Mouse (Mus musculus): ENCODE measurements around the gene Cpne6. TPM values are rescaled to one million over a fixed set of nuclear protein-coding genes. Genes with fewer than 3 reads are reported as not detected.
A peak's percentile ranks its signal among the peaks of the same experiment; 100 is the strongest.

Cpne6 gene
- polyA plus RNA-seq, 1 experiment = not detected

GRCm38 (mm10) chr14:55559799-55560201, 49.6 kb downstream of the Cpne6 start, which contains the start of gene Dcaf11:
Gene Dcaf11 (plus strand): TSS chr14:55560006.
- H3K36me3 ChIP-seq (ENCODE audit: control insufficient read depth, insufficient read depth, low read length, poor library complexity, severe bottlenecking) = no peaks in the 10 kb centered on the region
- H3K27ac ChIP-seq (ENCODE audit: insufficient read depth, low read length) = peak within 1 kb of the TSS; percentile 86
- H3K27me3 ChIP-seq (ENCODE audit: control insufficient read depth, insufficient read depth, low read length, poor library complexity, severe bottlenecking) = no peaks in the 10 kb centered on the region
- no peak for TF ChIP-seq CTCF (IDR thresholded peaks at IDR 0.05; ENCODE audit: low read depth, low read length)
- 0 out of 2 replicates have a peak, but pooled peaks have one; percentile 67 for TF ChIP-seq EP300 (IDR thresholded peaks at IDR 0.05; ENCODE audit: insufficient read depth, low read depth, low read length)
- peak within 1 kb of the TSS; percentile 79 for H3K4me3 ChIP-seq (ENCODE audit: low read depth, low read length)
- H3K9me3 ChIP-seq (replicated peaks; ENCODE audit: control insufficient read depth, insufficient read depth, low read length, poor library complexity, severe bottlenecking) = no peaks in the 10 kb centered on the region
- peak within 1 kb of the TSS; percentile 38 for H3K9ac ChIP-seq (ENCODE audit: low read depth, poor library complexity, severe bottlenecking)
- no peaks in the 10 kb centered on the region for H3K4me1 ChIP-seq (ENCODE audit: control insufficient read depth, insufficient read depth, low read length)

GRCm38 (mm10) chr14:55560202-55561073, 50.2 kb downstream of the Cpne6 start, which contains the start of gene A730061H03Rik:
Gene A730061H03Rik (minus strand): TSS chr14:55560406.
- Histone ChIP-seq H3K36me3 (ENCODE audit: control insufficient read depth, insufficient read depth, low read length, poor library complexity, severe bottlenecking) (peaks cover 3% of the 10 kb centered on the region; the same call in 1 of the 2 replicates), H3K9me3 (replicated peaks; ENCODE audit: control insufficient read depth, insufficient read depth, low read length, poor library complexity, severe bottlenecking) (no peaks in the 10 kb centered on the region), H3K4me3 (ENCODE audit: low read depth, low read length) (peak within 1 kb of the TSS; percentile 79), H3K4me1 (ENCODE audit: control insufficient read depth, insufficient read depth, low read length) (no peaks in the 10 kb centered on the region), H3K9ac (ENCODE audit: low read depth, poor library complexity, severe bottlenecking) (peak within 1 kb of the TSS; percentile 38), H3K27ac (ENCODE audit: insufficient read depth, low read length) (peak within 1 kb of the TSS; percentile 86), H3K27me3 (ENCODE audit: control insufficient read depth, insufficient read depth, low read length, poor library complexity, severe bottlenecking) (no peaks in the 10 kb centered on the region)
- no peak for TF ChIP-seq CTCF (IDR thresholded peaks at IDR 0.05; ENCODE audit: low read depth, low read length)
- peak; percentile 30 for TF ChIP-seq POLR2A (IDR thresholded peaks at IDR 0.05; ENCODE audit: insufficient read depth, low read length)
- TF ChIP-seq EP300 (IDR thresholded peaks at IDR 0.05; ENCODE audit: insufficient read depth, low read depth, low read length) = no peak

- Histone ChIP-seq H3K9ac (ENCODE audit: low read depth, poor library complexity, severe bottlenecking) (no peak overlapping the region), H3K36me3 (ENCODE audit: control insufficient read depth, insufficient read depth, low read length, poor library complexity, severe bottlenecking) (peaks cover 3% of the 10 kb centered on the region; the same call in 1 of the 2 replicates), H3K4me1 (ENCODE audit: control insufficient read depth, insufficient read depth, low read length) (no peaks in the 10 kb centered on the region), H3K4me3 (ENCODE audit: low read depth, low read length) (no peak overlapping the region), H3K27me3 (ENCODE audit: control insufficient read depth, insufficient read depth, low read length, poor library complexity, severe bottlenecking) (no peaks in the 10 kb centered on the region), H3K9me3 (replicated peaks; ENCODE audit: control insufficient read depth, insufficient read depth, low read length, poor library complexity, severe bottlenecking) (no peaks in the 10 kb centered on the region), H3K27ac (ENCODE audit: insufficient read depth, low read length) (no peak overlapping the region)
- TF ChIP-seq CTCF (IDR thresholded peaks at IDR 0.05; ENCODE audit: low read depth, low read length) (no peak), EP300 (IDR thresholded peaks at IDR 0.05; ENCODE audit: insufficient read depth, low read depth, low read length) (no peak)
These were observed 51.6 kb downstream of the Cpne6 start for GRCm38 (mm10) chr14:55561860-55562259.

GRCm38 (mm10) chr14:55563249-55563648, 53.0 kb downstream of the Cpne6 start:
- H3K27me3 ChIP-seq (ENCODE audit: control insufficient read depth, insufficient read depth, low read length, poor library complexity, severe bottlenecking) = no peaks in the 10 kb centered on the region
- H3K9ac ChIP-seq (ENCODE audit: low read depth, poor library complexity, severe bottlenecking) = no peak overlapping the region
- TF ChIP-seq CTCF (IDR thresholded peaks at IDR 0.05; ENCODE audit: low read depth, low read length) = no peak
- TF ChIP-seq POLR2A (IDR thresholded peaks at IDR 0.05; ENCODE audit: insufficient read depth, low read length) = no peak
- no peak for TF ChIP-seq EP300 (IDR thresholded peaks at IDR 0.05; ENCODE audit: insufficient read depth, low read depth, low read length)
- H3K4me3 ChIP-seq (ENCODE audit: low read depth, low read length) = no peak overlapping the region
- H3K36me3 ChIP-seq (ENCODE audit: control insufficient read depth, insufficient read depth, low read length, poor library complexity, severe bottlenecking) = peaks cover 3% of the 10 kb centered on the region; the same call in 1 of the 2 replicates
- no peak overlapping the region for H3K27ac ChIP-seq (ENCODE audit: insufficient read depth, low read length)
- H3K4me1 ChIP-seq (ENCODE audit: control insufficient read depth, insufficient read depth, low read length) = no peaks in the 10 kb centered on the region
- no peaks in the 10 kb centered on the region for H3K9me3 ChIP-seq (replicated peaks; ENCODE audit: control insufficient read depth, insufficient read depth, low read length, poor library complexity, severe bottlenecking)

- Histone ChIP-seq H3K4me1 (ENCODE audit: control insufficient read depth, insufficient read depth, low read length) (no peaks in the 10 kb centered on the region), H3K36me3 (ENCODE audit: control insufficient read depth, insufficient read depth, low read length, poor library complexity, severe bottlenecking) (peaks cover 6% of the 10 kb centered on the region; the same call in 1 of the 2 replicates), H3K9ac (ENCODE audit: low read depth, poor library complexity, severe bottlenecking) (no peak overlapping the region), H3K27me3 (ENCODE audit: control insufficient read depth, insufficient read depth, low read length, poor library complexity, severe bottlenecking) (no peaks in the 10 kb centered on the region), H3K27ac (ENCODE audit: insufficient read depth, low read length) (no peak overlapping the region), H3K9me3 (replicated peaks; ENCODE audit: control insufficient read depth, insufficient read depth, low read length, poor library complexity, severe bottlenecking) (no peaks in the 10 kb centered on the region), H3K4me3 (ENCODE audit: low read depth, low read length) (no peak overlapping the region)
- TF ChIP-seq POLR2A (IDR thresholded peaks at IDR 0.05; ENCODE audit: insufficient read depth, low read length) = no peak
- no peak for TF ChIP-seq CTCF (IDR thresholded peaks at IDR 0.05; ENCODE audit: low read depth, low read length)
- no peak for TF ChIP-seq EP300 (IDR thresholded peaks at IDR 0.05; ENCODE audit: insufficient read depth, low read depth, low read length)
These were observed 55.5 kb downstream of the Cpne6 start for GRCm38 (mm10) chr14:55565748-55566147.

Other genes with a start within 250 kb of the Cpne6 start
- gene Dhrs4, start 31.7 kb upstream of the Cpne6 start, polyA plus RNA-seq (2011; ENCODE audit: insufficient read depth, insufficient read length, low read depth, missing spikeins) = 24.8 and 29.6 TPM in 2 replicates
- 7.5 and 9.9 TPM in 2 replicates for gene Carmil3, start 19.8 kb upstream of the Cpne6 start, polyA plus RNA-seq (2011; ENCODE audit: insufficient read depth, insufficient read length, low read depth, missing spikeins)
- gene Nrl, start 14.5 kb downstream of the Cpne6 start, polyA plus RNA-seq (2011; ENCODE audit: insufficient read depth, insufficient read length, low read depth, missing spikeins) = not detected in 2 replicates
- 18.0 and 21.2 TPM in 2 replicates for gene Pck2, start 29.8 kb downstream of the Cpne6 start, polyA plus RNA-seq (2011; ENCODE audit: insufficient read depth, insufficient read length, low read depth, missing spikeins)
- gene Dcaf11, start 49.6 kb downstream of the Cpne6 start, polyA plus RNA-seq (2011; ENCODE audit: insufficient read depth, insufficient read length, low read depth, missing spikeins) = 25.6 and 34.7 TPM in 2 replicates
- gene A730061H03Rik, start 50.0 kb downstream of the Cpne6 start, polyA plus RNA-seq (2011; ENCODE audit: insufficient read depth, insufficient read length, low read depth, missing spikeins) = not detected in 2 replicates
- 1.5 TPM in 1 of 2 replicates, not detected in the other for gene Fitm1, start 65.2 kb downstream of the Cpne6 start, polyA plus RNA-seq (2011; ENCODE audit: insufficient read depth, insufficient read length, low read depth, missing spikeins)
- gene Psme1, start 67.7 kb downstream of the Cpne6 start, polyA plus RNA-seq (2011; ENCODE audit: insufficient read depth, insufficient read length, low read depth, missing spikeins) = 188 and 199 TPM in 2 replicates
- gene Emc9, start 74.9 kb downstream of the Cpne6 start, polyA plus RNA-seq (2011; ENCODE audit: insufficient read depth, insufficient read length, low read depth, missing spikeins) = 5.3 and 6.1 TPM in 2 replicates
- gene Psme2, start 80.7 kb downstream of the Cpne6 start, polyA plus RNA-seq (2011; ENCODE audit: insufficient read depth, insufficient read length, low read depth, missing spikeins) = 195 and 200 TPM in 2 replicates
- gene Rnf31, start 81.3 kb downstream of the Cpne6 start, polyA plus RNA-seq (2011; ENCODE audit: insufficient read depth, insufficient read length, low read depth, missing spikeins) = 31.6 and 39.1 TPM in 2 replicates
- 9.6 and 10.9 TPM in 2 replicates for gene Irf9, start 93.1 kb downstream of the Cpne6 start, polyA plus RNA-seq (2011; ENCODE audit: insufficient read depth, insufficient read length, low read depth, missing spikeins)
- 16.4 and 20.6 TPM in 2 replicates for gene Rec8, start 107.6 kb downstream of the Cpne6 start, polyA plus RNA-seq (2011; ENCODE audit: insufficient read depth, insufficient read length, low read depth, missing spikeins)
- gene Ipo4, start 125.5 kb downstream of the Cpne6 start, polyA plus RNA-seq (2011; ENCODE audit: insufficient read depth, insufficient read length, low read depth, missing spikeins) = 69.4 and 88.5 TPM in 2 replicates
- 9.8 and 14.1 TPM in 2 replicates for gene Gm49378, start 127.5 kb downstream of the Cpne6 start, polyA plus RNA-seq (2011; ENCODE audit: insufficient read depth, insufficient read length, low read depth, missing spikeins)
- 22.7 and 25.1 TPM in 2 replicates for gene Tm9sf1, start 133.4 kb downstream of the Cpne6 start, polyA plus RNA-seq (2011; ENCODE audit: insufficient read depth, insufficient read length, low read depth, missing spikeins)
- not detected in 2 replicates for gene Tssk4, start 139.7 kb downstream of the Cpne6 start, polyA plus RNA-seq (2011; ENCODE audit: insufficient read depth, insufficient read length, low read depth, missing spikeins)
- 33.2 and 36.0 TPM in 2 replicates for gene Mdp1, start 150.1 kb downstream of the Cpne6 start, polyA plus RNA-seq (2011; ENCODE audit: insufficient read depth, insufficient read length, low read depth, missing spikeins)
- 22.2 and 26.7 TPM in 2 replicates for gene Gmpr2, start 161.5 kb downstream of the Cpne6 start, polyA plus RNA-seq (2011; ENCODE audit: insufficient read depth, insufficient read length, low read depth, missing spikeins)
- gene Nedd8, start 161.7 kb downstream of the Cpne6 start, polyA plus RNA-seq (2011; ENCODE audit: insufficient read depth, insufficient read length, low read depth, missing spikeins) = 229 and 241 TPM in 2 replicates
- gene Tinf2, start 171.4 kb downstream of the Cpne6 start, polyA plus RNA-seq (2011; ENCODE audit: insufficient read depth, insufficient read length, low read depth, missing spikeins) = 50.9 and 63.6 TPM in 2 replicates
- 24.3 and 26.9 TPM in 2 replicates for gene Tgm1, start 203.5 kb downstream of the Cpne6 start, polyA plus RNA-seq (2011; ENCODE audit: insufficient read depth, insufficient read length, low read depth, missing spikeins)
- gene Rabggta, start 211.8 kb downstream of the Cpne6 start, polyA plus RNA-seq (2011; ENCODE audit: insufficient read depth, insufficient read length, low read depth, missing spikeins) = 39.6 and 42.5 TPM in 2 replicates
- 34.7 and 38.9 TPM in 2 replicates for gene Dhrs1, start 235.2 kb downstream of the Cpne6 start, polyA plus RNA-seq (2011; ENCODE audit: insufficient read depth, insufficient read length, low read depth, missing spikeins)
- gene Nop9, start 235.2 kb downstream of the Cpne6 start, polyA plus RNA-seq (2011; ENCODE audit: insufficient read depth, insufficient read length, low read depth, missing spikeins) = 56.2 and 59.8 TPM in 2 replicates
- gene Cideb, start 248.0 kb downstream of the Cpne6 start, polyA plus RNA-seq (2011; ENCODE audit: insufficient read depth, insufficient read length, low read depth, missing spikeins) = not detected in 2 replicates